15 mouse cellular contexts compared by ENCODE assay signal in the genomic region with DNA sequence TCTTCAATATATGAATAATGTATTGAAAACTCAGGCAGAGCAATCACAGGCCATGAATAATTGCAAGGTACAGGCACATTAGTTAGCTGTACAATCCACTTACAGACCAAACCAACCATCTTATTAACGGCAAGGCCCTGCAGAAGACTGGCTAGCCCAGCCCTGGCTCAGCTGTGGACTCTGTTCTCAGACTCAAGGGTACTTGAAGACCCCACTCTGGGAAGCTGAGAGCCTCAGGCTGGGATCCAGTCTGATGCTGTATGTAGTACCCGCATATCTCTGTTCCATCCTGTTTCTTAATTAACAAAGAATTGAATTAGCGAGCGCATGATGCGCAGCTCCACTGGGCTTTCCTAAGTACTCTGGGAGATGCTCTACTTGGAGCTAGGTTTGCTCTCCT.
"Had no signal": no experiment of that assay in that cellular context is flagged by ENCODE, and none has a peak within 500 bp of the region (broad histone marks: within the 10 kb centered on the region; RNA-seq: fewer than 3 reads in every experiment).

No protein-coding gene starts in this region.

- DNase-seq: kidney, adult 11 months; kidney, adult 9 months; kidney, postnatal 36 days; layer of hippocampus, adult 9-11 months; layer of hippocampus, postnatal 36 days; lung, embryonic 14.5 days; lung, postnatal 10 days; lung, postnatal 4 days; right cerebral cortex, adult 18-20 months; right cerebral cortex, postnatal 25 days; thymus, postnatal 4 days had no signal

- H3K4me2 ChIP-seq: limb, embryonic 15.5 days; liver, embryonic 12.5 days; lung, embryonic 14.5 days; midbrain, embryonic 12.5 days had no signal

- H3K36me3 ChIP-seq: limb, embryonic 15.5 days; liver, embryonic 12.5 days; midbrain, embryonic 12.5 days had no signal

- H3K4me1 ChIP-seq: liver, embryonic 12.5 days had no signal

- H3K4me3 ChIP-seq: limb, embryonic 15.5 days; liver, embryonic 12.5 days; midbrain, embryonic 12.5 days had no signal

- H3K27me3 ChIP-seq: limb, embryonic 15.5 days; liver, embryonic 12.5 days; midbrain, embryonic 12.5 days had no signal

- H3K9ac ChIP-seq: limb, embryonic 15.5 days; liver, embryonic 12.5 days; lung, embryonic 14.5 days; midbrain, embryonic 12.5 days had no signal

- ATAC-seq: liver, embryonic 12.5 days had no signal

- H3K9me3 ChIP-seq: limb, embryonic 15.5 days; liver, embryonic 12.5 days; midbrain, embryonic 12.5 days had no signal

- H3K27ac ChIP-seq: kidney, postnatal 0 days; limb, embryonic 15.5 days; liver, embryonic 12.5 days; midbrain, embryonic 12.5 days had no signal
